Mouse (Mus musculus): ENCODE measurements around the gene Plpp7. TPM values are rescaled to one million over a fixed set of nuclear protein-coding genes. Genes with fewer than 3 reads are reported as not detected.

Plpp7 gene
- polyA plus RNA-seq, 1 experiment from 2014 or later, result 11.3 TPM

DNA sequence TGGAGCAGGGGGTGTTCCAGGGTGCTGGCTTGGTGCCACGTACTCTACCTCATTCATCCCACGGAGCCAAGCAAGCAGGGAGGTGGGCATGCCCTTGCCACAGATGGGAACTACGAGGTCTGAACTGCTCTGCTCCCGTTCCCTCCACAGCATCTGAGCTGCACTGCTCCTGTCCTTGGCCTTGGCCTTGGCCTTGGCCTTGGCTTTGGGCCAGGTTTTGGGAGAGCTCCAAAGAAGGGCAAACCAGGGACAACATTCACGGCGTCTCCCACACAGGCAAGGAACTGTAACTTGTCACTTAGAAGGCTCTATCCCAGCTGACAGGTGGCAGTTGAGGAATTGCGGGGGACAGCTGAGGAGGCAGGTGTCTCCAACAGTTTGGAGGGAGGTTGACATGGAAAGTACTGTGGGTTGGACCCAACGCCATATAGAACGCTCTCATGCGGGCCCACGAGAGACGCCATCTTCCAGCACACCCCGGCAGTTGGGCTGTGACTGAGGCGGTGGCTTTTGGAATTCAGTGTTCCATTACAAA is 16.1 kb upstream of the Plpp7 start:
- Histone ChIP-seq H3K4me2 (ENCODE audit: low read length) (no peak overlapping the region), H3K9ac (ENCODE audit: low read length) (no peak overlapping the region), H3K27me3 (replicated peaks; ENCODE audit: control insufficient read depth, insufficient read depth, low read length) (peaks cover 30% of the 10 kb centered on the region), H3K4me1 (ENCODE audit: control insufficient read depth, insufficient read depth, low read length) (peaks cover 9% of the 10 kb centered on the region; the same call in 1 of the 2 replicates), H3K27ac (ENCODE audit: low read depth, low read length) (no peak overlapping the region), H3K36me3 (ENCODE audit: control insufficient read depth, insufficient read depth, low read length) (no peaks in the 10 kb centered on the region), H3K4me3 (ENCODE audit: low read depth, low read length) (no peak overlapping the region), H3K9me3 (replicated peaks; ENCODE audit: control insufficient read depth, low read length) (no peaks in the 10 kb centered on the region)
- no peak for ATAC-seq
- DNase-seq (ENCODE audit: low spot score), result no peak
- WGBS, result 87% methylated on average over 14 of the region's 14 CpGs

DNA sequence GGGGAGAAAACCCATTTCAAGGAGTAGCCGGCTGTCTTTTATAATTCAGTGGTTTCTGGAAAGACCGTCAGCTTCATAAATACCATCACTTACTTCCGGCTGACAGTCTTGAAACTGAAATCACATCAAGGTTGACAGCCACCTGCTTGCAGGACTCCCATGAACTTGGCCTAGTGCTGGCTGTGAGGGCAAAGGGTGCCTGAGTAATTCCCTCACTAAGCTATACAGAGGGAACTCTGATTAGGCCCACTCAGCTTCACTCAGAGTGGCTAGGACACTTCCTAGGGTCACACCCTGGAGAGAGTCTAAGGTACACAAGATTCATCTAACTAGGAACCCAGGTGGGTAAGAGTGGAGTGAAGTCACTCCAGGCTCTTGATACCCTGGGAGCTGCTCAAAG is 14.6 kb upstream of the Plpp7 start:
- H3K9ac ChIP-seq (ENCODE audit: low read length), result no peak overlapping the region
- 86% methylated on average over 3 of the region's 3 CpGs for WGBS
- H3K4me2 ChIP-seq (ENCODE audit: low read length), result no peak overlapping the region
- peaks cover 9% of the 10 kb centered on the region; the same call in 1 of the 2 replicates for H3K4me1 ChIP-seq (ENCODE audit: control insufficient read depth, insufficient read depth, low read length)
- H3K27me3 ChIP-seq (replicated peaks; ENCODE audit: control insufficient read depth, insufficient read depth, low read length), result peaks cover 43% of the 10 kb centered on the region
- no peaks in the 10 kb centered on the region for H3K36me3 ChIP-seq (ENCODE audit: control insufficient read depth, insufficient read depth, low read length)
- no peaks in the 10 kb centered on the region for H3K9me3 ChIP-seq (replicated peaks; ENCODE audit: control insufficient read depth, low read length)
- DNase-seq (ENCODE audit: low spot score) (no peak), ATAC-seq (no peak)
- H3K4me3 ChIP-seq (ENCODE audit: low read depth, low read length), result no peak overlapping the region
- H3K27ac ChIP-seq (ENCODE audit: low read depth, low read length), result no peak overlapping the region

DNA sequence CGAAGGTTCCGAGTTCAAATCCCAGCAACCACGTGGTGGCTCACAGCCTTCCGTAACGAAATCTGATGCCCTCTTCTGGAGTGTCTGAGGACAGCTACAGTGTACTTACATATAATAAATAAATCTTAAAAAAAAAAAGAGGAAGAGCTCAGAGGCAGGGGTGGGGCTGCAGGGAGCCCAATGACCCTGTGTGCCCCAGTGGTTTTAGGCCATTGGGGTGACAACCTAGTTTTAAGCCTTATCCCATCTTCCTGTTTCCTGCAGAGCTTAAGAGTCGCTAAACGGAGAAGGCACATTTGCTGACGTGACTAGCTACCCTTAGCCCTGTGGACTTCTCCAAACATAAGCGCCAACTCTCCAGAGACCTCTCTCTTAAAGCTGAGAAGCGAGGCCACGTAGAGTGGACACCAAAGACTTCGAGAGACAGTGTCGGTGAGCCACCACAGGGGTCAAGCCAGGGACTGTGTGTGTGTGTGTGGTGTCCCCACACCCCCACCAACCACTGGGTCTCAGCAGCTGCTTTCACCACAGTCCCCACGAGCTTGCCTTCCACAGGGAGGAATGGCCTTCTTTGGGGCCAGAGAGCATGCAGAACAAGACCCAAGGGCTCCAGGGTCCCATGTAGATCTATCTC is 13.9 kb upstream of the Plpp7 start:
- ATAC-seq (no peak), DNase-seq (ENCODE audit: low spot score) (no peak)
- peaks cover 46% of the 10 kb centered on the region for H3K27me3 ChIP-seq (replicated peaks; ENCODE audit: control insufficient read depth, insufficient read depth, low read length)
- H3K36me3 ChIP-seq (ENCODE audit: control insufficient read depth, insufficient read depth, low read length), result no peaks in the 10 kb centered on the region
- no peak overlapping the region for H3K9ac ChIP-seq (ENCODE audit: low read length)
- no peak overlapping the region for H3K4me2 ChIP-seq (ENCODE audit: low read length)
- peaks cover 9% of the 10 kb centered on the region; the same call in 1 of the 2 replicates for H3K4me1 ChIP-seq (ENCODE audit: control insufficient read depth, insufficient read depth, low read length)
- no peak overlapping the region for H3K4me3 ChIP-seq (ENCODE audit: low read depth, low read length)
- WGBS, result 84% methylated on average over 14 of the region's 14 CpGs
- no peak overlapping the region for H3K27ac ChIP-seq (ENCODE audit: low read depth, low read length)
- no peaks in the 10 kb centered on the region for H3K9me3 ChIP-seq (replicated peaks; ENCODE audit: control insufficient read depth, low read length)

DNA sequence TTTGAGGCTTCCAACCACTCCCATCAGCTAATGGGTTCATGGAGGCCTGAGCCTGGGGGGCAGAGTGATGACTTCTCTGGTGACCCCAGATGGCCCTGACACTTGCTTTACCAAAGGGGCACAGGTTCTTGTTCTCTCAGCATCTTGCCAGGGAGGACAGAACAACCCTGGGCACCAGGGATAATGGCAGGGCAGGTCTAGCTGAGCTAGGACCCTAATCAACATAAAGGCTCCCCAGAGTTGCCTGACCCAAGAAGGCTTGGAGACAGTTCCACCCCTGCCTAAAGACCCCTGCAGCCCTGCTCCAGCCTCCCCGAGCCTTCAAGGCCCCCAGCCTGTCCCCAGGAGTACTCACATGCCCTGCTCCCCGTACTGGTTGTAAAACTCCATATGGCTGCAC is 13.1 kb upstream of the Plpp7 start:
- H3K9me3 ChIP-seq (replicated peaks; ENCODE audit: control insufficient read depth, low read length), result no peaks in the 10 kb centered on the region
- H3K4me2 ChIP-seq (ENCODE audit: low read length), result no peak overlapping the region
- H3K36me3 ChIP-seq (ENCODE audit: control insufficient read depth, insufficient read depth, low read length), result no peaks in the 10 kb centered on the region
- H3K4me3 ChIP-seq (ENCODE audit: low read depth, low read length), result no peak overlapping the region
- H3K4me1 ChIP-seq (ENCODE audit: control insufficient read depth, insufficient read depth, low read length), result peaks cover 9% of the 10 kb centered on the region; the same call in 1 of the 2 replicates
- no peak overlapping the region for H3K9ac ChIP-seq (ENCODE audit: low read length)
- DNase-seq (ENCODE audit: low spot score) (no peak), ATAC-seq (no peak)
- peaks cover 46% of the 10 kb centered on the region for H3K27me3 ChIP-seq (replicated peaks; ENCODE audit: control insufficient read depth, insufficient read depth, low read length)
- 35% methylated on average over 2 of the region's 2 CpGs for WGBS
- H3K27ac ChIP-seq (ENCODE audit: low read depth, low read length), result no peak overlapping the region

DNA sequence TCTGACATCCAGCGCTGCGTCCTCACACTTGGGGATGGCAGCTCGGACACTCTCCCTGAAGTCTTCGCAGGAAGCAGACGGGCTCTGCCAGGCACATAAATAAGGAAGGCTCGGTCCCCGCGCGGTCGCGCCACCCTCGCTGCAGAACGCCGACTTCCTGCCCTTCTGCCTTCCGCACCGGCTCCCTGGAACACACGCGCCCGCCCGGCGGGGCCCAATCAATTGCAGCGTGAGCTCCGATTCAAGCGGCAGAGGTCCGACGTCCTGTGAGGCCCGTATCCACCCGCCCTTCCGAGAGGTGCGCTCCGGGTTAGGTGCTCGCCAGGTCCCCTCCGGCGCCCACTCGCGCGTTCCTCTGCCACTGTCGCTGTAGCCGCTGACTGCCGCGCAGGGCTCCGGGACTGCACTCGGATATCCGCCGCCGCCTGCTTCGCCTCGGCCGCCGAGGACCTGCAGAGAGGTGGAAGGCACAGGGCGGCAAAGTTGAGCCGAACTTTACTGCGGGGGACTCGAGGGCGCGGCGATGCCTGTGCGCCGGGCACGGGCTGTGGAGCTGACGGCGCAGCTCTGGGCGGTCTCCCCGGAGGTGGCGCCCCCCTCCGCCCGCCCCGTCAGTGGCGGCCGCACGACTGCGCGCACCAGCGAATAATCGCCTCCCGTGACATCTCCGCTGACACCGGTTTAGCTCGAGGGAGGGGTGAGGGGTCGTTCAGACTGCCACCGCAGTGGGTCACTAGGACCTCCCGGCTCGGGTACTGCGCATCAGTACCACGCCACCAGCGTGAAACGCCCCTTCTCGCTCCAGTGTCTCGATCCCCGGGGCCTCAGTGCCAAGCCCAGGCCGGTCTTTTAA is 11.9 kb upstream of the Plpp7 start:
- ATAC-seq (no peak), DNase-seq (ENCODE audit: low spot score) (no peak)
- Histone ChIP-seq H3K27ac (ENCODE audit: low read depth, low read length) (no peak overlapping the region), H3K9ac (ENCODE audit: low read length) (peak overlapping the region; percentile 32; the same call in 1 of the 2 replicates), H3K4me1 (ENCODE audit: control insufficient read depth, insufficient read depth, low read length) (peaks cover 9% of the 10 kb centered on the region), H3K4me2 (ENCODE audit: low read length) (peak overlapping the region; percentile 97), H3K36me3 (ENCODE audit: control insufficient read depth, insufficient read depth, low read length) (no peaks in the 10 kb centered on the region), H3K27me3 (replicated peaks; ENCODE audit: control insufficient read depth, insufficient read depth, low read length) (peaks cover 56% of the 10 kb centered on the region), H3K4me3 (ENCODE audit: low read depth, low read length) (peak overlapping the region; percentile 57), H3K9me3 (replicated peaks; ENCODE audit: control insufficient read depth, low read length) (no peaks in the 10 kb centered on the region)
- WGBS, result under 1% methylated on average over 91 of the region's 91 CpGs

DNA sequence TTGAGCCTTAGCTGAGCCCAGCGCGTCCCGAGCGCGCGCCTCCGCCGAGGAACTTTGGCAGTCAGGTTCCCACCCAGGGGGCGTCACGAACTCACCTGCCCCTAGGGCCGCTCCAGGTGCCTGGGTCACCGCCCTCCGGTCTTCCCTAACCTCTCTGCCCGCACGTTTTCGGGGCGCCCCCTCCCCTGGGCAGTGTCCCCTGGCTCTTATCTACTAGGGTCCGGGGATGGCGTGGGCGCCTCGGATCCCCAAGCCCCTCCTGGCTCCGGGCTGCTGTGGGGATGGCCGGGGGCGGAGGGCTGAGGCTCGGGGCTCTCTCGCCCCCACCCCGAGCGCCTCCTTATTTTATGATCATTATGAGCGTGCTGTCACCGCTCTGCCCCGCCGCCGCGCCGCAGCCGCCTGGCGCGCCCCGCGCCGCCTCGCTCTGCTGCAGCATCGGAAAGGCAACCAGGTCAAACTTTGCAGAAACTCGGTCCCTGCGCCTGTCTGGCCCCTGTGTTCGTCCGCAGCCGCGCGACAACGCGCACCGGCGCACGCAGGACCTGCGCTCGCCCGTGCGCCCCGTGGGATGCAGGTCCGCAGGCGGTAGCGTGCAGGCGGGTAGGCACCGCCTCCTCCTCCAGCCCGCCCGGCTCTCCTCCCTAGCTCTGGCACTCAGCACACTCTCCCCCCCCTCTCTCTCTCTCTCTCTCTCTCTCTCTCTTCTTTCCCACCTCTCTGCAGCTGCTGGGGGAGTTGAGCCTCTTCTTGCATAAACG is 11.0 kb upstream of the Plpp7 start, which contains the start of gene Fam78a:
Fam78a (minus strand) TSS at position 747 of the 761 bp plus-strand sequence.
- H3K4me3 ChIP-seq (ENCODE audit: low read depth, low read length), result peak within 1 kb of the TSS; percentile 57
- DNase-seq (ENCODE audit: low spot score) (peak; percentile 81), ATAC-seq (peak; percentile 89)
- peaks cover 15% of the 10 kb centered on the region for H3K4me1 ChIP-seq (ENCODE audit: control insufficient read depth, insufficient read depth, low read length)
- peak within 1 kb of the TSS; percentile 59 for H3K9ac ChIP-seq (ENCODE audit: low read length)
- H3K27ac ChIP-seq (ENCODE audit: low read depth, low read length), result no peak within 1 kb of the TSS
- no peaks in the 10 kb centered on the region for H3K36me3 ChIP-seq (ENCODE audit: control insufficient read depth, insufficient read depth, low read length)
- under 1% methylated on average over 64 of the region's 68 CpGs for WGBS
- peaks cover 58% of the 10 kb centered on the region for H3K27me3 ChIP-seq (replicated peaks; ENCODE audit: control insufficient read depth, insufficient read depth, low read length)
- H3K9me3 ChIP-seq (replicated peaks; ENCODE audit: control insufficient read depth, low read length), result no peaks in the 10 kb centered on the region
- H3K4me2 ChIP-seq (ENCODE audit: low read length), result peak within 1 kb of the TSS; percentile 97

DNA sequence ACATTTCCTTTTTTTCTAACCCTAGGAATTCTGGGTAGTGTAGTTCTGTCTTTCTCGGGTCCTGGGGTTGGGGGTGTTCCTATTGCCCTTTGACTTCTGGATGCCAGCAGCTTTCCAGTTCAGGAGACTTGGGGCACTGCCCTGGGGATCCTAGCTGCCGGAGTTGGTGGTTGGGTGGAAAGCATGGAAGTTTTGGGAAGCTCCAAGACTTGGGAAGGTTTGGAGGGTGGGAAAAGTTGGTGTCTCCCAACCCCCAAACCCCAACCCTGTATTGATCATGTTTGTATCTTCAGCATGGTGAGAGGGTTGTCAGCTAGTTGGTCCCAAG is 10.5 kb upstream of the Plpp7 start:
- Histone ChIP-seq H3K4me2 (ENCODE audit: low read length) (peak overlapping the region; percentile 97), H3K27ac (ENCODE audit: low read depth, low read length) (no peak overlapping the region), H3K9ac (ENCODE audit: low read length) (no peak overlapping the region; the same call in 1 of the 2 replicates), H3K9me3 (replicated peaks; ENCODE audit: control insufficient read depth, low read length) (no peaks in the 10 kb centered on the region), H3K4me1 (ENCODE audit: control insufficient read depth, insufficient read depth, low read length) (peaks cover 15% of the 10 kb centered on the region), H3K4me3 (ENCODE audit: low read depth, low read length) (peak overlapping the region; percentile 57), H3K36me3 (ENCODE audit: control insufficient read depth, insufficient read depth, low read length) (no peaks in the 10 kb centered on the region), H3K27me3 (replicated peaks; ENCODE audit: control insufficient read depth, insufficient read depth, low read length) (peaks cover 58% of the 10 kb centered on the region)
- ATAC-seq (no peak), DNase-seq (ENCODE audit: low spot score) (no peak)
- 23% methylated on average over 2 of the region's 2 CpGs for WGBS

DNA sequence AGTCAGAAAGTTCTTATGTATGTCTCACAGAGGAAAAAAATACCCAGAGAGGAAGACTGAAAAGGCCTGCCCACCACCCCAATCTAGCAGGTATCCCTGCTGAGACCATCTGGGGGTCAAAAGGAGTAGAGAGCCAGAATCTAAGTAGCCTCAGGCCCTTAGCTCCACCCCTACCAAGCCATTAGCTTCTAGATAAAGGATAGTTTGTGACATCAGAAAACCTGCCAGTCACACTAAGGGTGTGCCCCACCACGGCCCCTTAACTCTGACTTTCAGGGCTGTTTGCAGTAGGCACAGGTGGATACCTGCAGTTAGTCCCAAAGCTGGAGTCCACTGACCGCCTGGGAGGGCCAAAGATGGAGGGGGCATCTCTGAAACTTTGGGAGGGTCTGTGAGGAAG is 10.1 kb upstream of the Plpp7 start:
- DNase-seq (ENCODE audit: low spot score) (no peak), ATAC-seq (no peak)
- H3K4me3 ChIP-seq (ENCODE audit: low read depth, low read length), result no peak overlapping the region
- no peaks in the 10 kb centered on the region for H3K36me3 ChIP-seq (ENCODE audit: control insufficient read depth, insufficient read depth, low read length)
- H3K9ac ChIP-seq (ENCODE audit: low read length), result no peak overlapping the region
- peaks cover 58% of the 10 kb centered on the region for H3K27me3 ChIP-seq (replicated peaks; ENCODE audit: control insufficient read depth, insufficient read depth, low read length)
- no peak overlapping the region for H3K27ac ChIP-seq (ENCODE audit: low read depth, low read length)
- peaks cover 15% of the 10 kb centered on the region for H3K4me1 ChIP-seq (ENCODE audit: control insufficient read depth, insufficient read depth, low read length)
- WGBS, result 51% methylated on average over 2 of the region's 2 CpGs
- no peaks in the 10 kb centered on the region for H3K9me3 ChIP-seq (replicated peaks; ENCODE audit: control insufficient read depth, low read length)
- no peak overlapping the region for H3K4me2 ChIP-seq (ENCODE audit: low read length)

Measured in forebrain, embryonic 14.5 days (tissue).